Mouse (Mus musculus) heart, postnatal 4 days (tissue): ENCODE results near the gene Atp6v1d. TPM values are rescaled to one million over a fixed set of nuclear protein-coding genes. Genes with fewer than 3 reads are reported as not detected.

Experiments
- DNase-seq: peaks from one replicate; pipeline ENCODE4 v3.0.0; 2021
- total RNA-seq, 2 experiments: library from RNA; stranded (reverse); gene quantifications; 2 replicates each; pipeline ENCODE4 v1.2.3; 2021

Gene Atp6v1d
- 10 to 100 TPM; 89.0 to 90.6 TPM for total RNA-seq

- DNase-seq = peak; percentile 98
Measured at GRCm38 (mm10) chr12:78861496-78862253, at the start of gene Atp6v1d, which contains the start of gene Eif2s1. Atp6v1d (minus strand) TSS chr12:78861638. Eif2s1 (plus strand) TSS chr12:78861819.

- DNase-seq = no peak
Measured at GRCm38 (mm10) chr12:78910684-78911461, 49.4 kb upstream of the Atp6v1d start.

GRCm38 (mm10) chr12:78908081-78908605 is 46.7 kb upstream of the Atp6v1d start:
- DNase-seq = no peak

- DNase-seq = peak; percentile 78
Measured at GRCm38 (mm10) chr12:78906707-78907162, 45.3 kb upstream of the Atp6v1d start, which contains the start of gene Plek2. Plek2 (minus strand) TSS chr12:78906964.

- DNase-seq = no peak
Measured at GRCm38 (mm10) chr12:78904499-78904898, 43.1 kb upstream of the Atp6v1d start.

GRCm38 (mm10) chr12:78903313-78903712 is 41.9 kb upstream of the Atp6v1d start:
- no peak for DNase-seq

GRCm38 (mm10) chr12:78901467-78901866 is 40.0 kb upstream of the Atp6v1d start:
- DNase-seq = no peak

- no peak for DNase-seq
Measured at GRCm38 (mm10) chr12:78897861-78898260, 36.4 kb upstream of the Atp6v1d start.

GRCm38 (mm10) chr12:78891149-78891548 is 29.7 kb upstream of the Atp6v1d start:
- no peak for DNase-seq

- DNase-seq = no peak
Measured at GRCm38 (mm10) chr12:78890062-78890461, 28.6 kb upstream of the Atp6v1d start.

- no peak for DNase-seq
Measured at GRCm38 (mm10) chr12:78874581-78874980, 13.1 kb upstream of the Atp6v1d start.

GRCm38 (mm10) chr12:78868115-78868514 is 6.7 kb upstream of the Atp6v1d start:
- no peak for DNase-seq

GRCm38 (mm10) chr12:78865434-78865833 is 4.0 kb upstream of the Atp6v1d start:
- DNase-seq = peak; percentile 20

- no peak for DNase-seq
Measured at GRCm38 (mm10) chr12:78862254-78862730, 854 bp upstream of the Atp6v1d start.

- no peak for DNase-seq
Measured at GRCm38 (mm10) chr12:78860921-78861495, 430 bp downstream of the Atp6v1d start.

GRCm38 (mm10) chr12:78848246-78848645 is 13.2 kb downstream of the Atp6v1d start:
- no peak for DNase-seq

GRCm38 (mm10) chr12:78842429-78842828 is 19.0 kb downstream of the Atp6v1d start:
- no peak for DNase-seq

- DNase-seq = peak; percentile 10
Measured at GRCm38 (mm10) chr12:78839906-78840305, 21.5 kb downstream of the Atp6v1d start.

- no peak for DNase-seq
Measured at GRCm38 (mm10) chr12:78834496-78834895, 26.9 kb downstream of the Atp6v1d start.

GRCm38 (mm10) chr12:78814437-78814836 is 47.0 kb downstream of the Atp6v1d start:
- no peak for DNase-seq

- DNase-seq = no peak
Measured at GRCm38 (mm10) chr12:78801836-78802235, 59.6 kb downstream of the Atp6v1d start.

GRCm38 (mm10) chr12:78800036-78800435 is 61.4 kb downstream of the Atp6v1d start:
- no peak for DNase-seq

- DNase-seq = no peak
Measured at GRCm38 (mm10) chr12:78794236-78794635, 67.2 kb downstream of the Atp6v1d start.
